Mouse (Mus musculus): ENCODE measurements at regions not wholly inside any gene's neighbourhood (a gene's known extent, or its start where the extent isn't known, plus 50 kb on each side); places are given as distances from the start of the nearest gene placed in this dataset.

GRCm38 (mm10) chr8:8044296-8044695 is 616.7 kb downstream of the Efnb2 start:
- H3K27me3 ChIP-seq (ENCODE audit: control insufficient read depth, insufficient read depth, insufficient read length) = no peaks in the 10 kb centered on the region
- H3K4me3 ChIP-seq (ENCODE audit: insufficient read depth, poor library complexity, severe bottlenecking) = no peak overlapping the region
- H3K79me3 ChIP-seq (ENCODE audit: low read depth) = no peaks in the 10 kb centered on the region
- H3ac ChIP-seq (ENCODE audit: control insufficient read depth, insufficient read length, low read depth) = no peak overlapping the region
- no peak for TF ChIP-seq USF1 (IDR thresholded peaks at IDR 0.05; ENCODE audit: low read depth)
- no peak for TF ChIP-seq MYOD1 (IDR thresholded peaks at IDR 0.05; ENCODE audit: control insufficient read depth, insufficient read length, low read depth)
- no peak for TF ChIP-seq CEBPB (IDR thresholded peaks at IDR 0.05; ENCODE audit: low read depth)
- TF ChIP-seq FOSL1 (IDR thresholded peaks at IDR 0.05; ENCODE audit: insufficient read depth, low read length, poor library complexity, severe bottlenecking) = no peak
- TF ChIP-seq CTCF (IDR thresholded peaks at IDR 0.05; ENCODE audit: control insufficient read depth, insufficient read depth, insufficient read length) = no peak
- TF ChIP-seq MAX (IDR thresholded peaks at IDR 0.05) = no peak
- no peak for TF ChIP-seq MYOG (IDR thresholded peaks at IDR 0.05; ENCODE audit: control insufficient read depth, extremely low read depth, insufficient read length)
- H3K79me2 ChIP-seq (ENCODE audit: control insufficient read depth, insufficient read depth) = no peaks in the 10 kb centered on the region
- no peaks in the 10 kb centered on the region for H3K36me3 ChIP-seq (ENCODE audit: control insufficient read depth, insufficient read depth)

GRCm38 (mm10) chr8:8037929-8038328 is 623.1 kb downstream of the Efnb2 start:
- Histone ChIP-seq H3K27me3 (ENCODE audit: control insufficient read depth, insufficient read depth, insufficient read length) (no peaks in the 10 kb centered on the region), H3K36me3 (ENCODE audit: control insufficient read depth, insufficient read depth) (no peaks in the 10 kb centered on the region), H3ac (ENCODE audit: control insufficient read depth, insufficient read length, low read depth) (no peak overlapping the region), H3K4me3 (ENCODE audit: insufficient read depth, poor library complexity, severe bottlenecking) (no peak overlapping the region), H3K79me3 (ENCODE audit: low read depth) (no peaks in the 10 kb centered on the region), H3K79me2 (ENCODE audit: control insufficient read depth, insufficient read depth) (no peaks in the 10 kb centered on the region)
- no peak for TF ChIP-seq FOSL1 (IDR thresholded peaks at IDR 0.05; ENCODE audit: insufficient read depth, low read length, poor library complexity, severe bottlenecking)
- no peak for TF ChIP-seq MYOG (IDR thresholded peaks at IDR 0.05; ENCODE audit: control insufficient read depth, extremely low read depth, insufficient read length)
- no peak for TF ChIP-seq MAX (IDR thresholded peaks at IDR 0.05)

- no peak overlapping the region for H3ac ChIP-seq (ENCODE audit: control insufficient read depth, insufficient read length, low read depth)
- no peaks in the 10 kb centered on the region for H3K27me3 ChIP-seq (ENCODE audit: control insufficient read depth, insufficient read depth, insufficient read length)
- no peaks in the 10 kb centered on the region for H3K36me3 ChIP-seq (ENCODE audit: control insufficient read depth, insufficient read depth)
- H3K4me3 ChIP-seq (ENCODE audit: insufficient read depth, poor library complexity, severe bottlenecking) = no peak overlapping the region
- no peaks in the 10 kb centered on the region for H3K79me2 ChIP-seq (ENCODE audit: control insufficient read depth, insufficient read depth)
- no peaks in the 10 kb centered on the region for H3K79me3 ChIP-seq (ENCODE audit: low read depth)
- TF ChIP-seq CTCF (IDR thresholded peaks at IDR 0.05; ENCODE audit: control insufficient read depth, insufficient read depth, insufficient read length) (no peak), MYOD1 (IDR thresholded peaks at IDR 0.05; ENCODE audit: control insufficient read depth, insufficient read length, low read depth) (no peak), MAX (IDR thresholded peaks at IDR 0.05) (no peak), USF1 (IDR thresholded peaks at IDR 0.05; ENCODE audit: low read depth) (no peak), MYOG (IDR thresholded peaks at IDR 0.05; ENCODE audit: control insufficient read depth, extremely low read depth, insufficient read length) (no peak), FOSL1 (IDR thresholded peaks at IDR 0.05; ENCODE audit: insufficient read depth, low read length, poor library complexity, severe bottlenecking) (no peak), CEBPB (IDR thresholded peaks at IDR 0.05; ENCODE audit: low read depth) (no peak)
These were observed 649.9 kb downstream of the Efnb2 start for GRCm38 (mm10) chr8:8011151-8011550.

GRCm38 (mm10) chr8:7994905-7995304 is 666.1 kb downstream of the Efnb2 start:
- no peaks in the 10 kb centered on the region for H3K36me3 ChIP-seq (ENCODE audit: control insufficient read depth, insufficient read depth)
- no peak overlapping the region for H3K4me3 ChIP-seq (ENCODE audit: insufficient read depth, poor library complexity, severe bottlenecking)
- H3K79me2 ChIP-seq (ENCODE audit: control insufficient read depth, insufficient read depth) = no peaks in the 10 kb centered on the region
- H3ac ChIP-seq (ENCODE audit: control insufficient read depth, insufficient read length, low read depth) = no peak overlapping the region
- no peaks in the 10 kb centered on the region for H3K79me3 ChIP-seq (ENCODE audit: low read depth)
- no peak for TF ChIP-seq USF1 (IDR thresholded peaks at IDR 0.05; ENCODE audit: low read depth)
- no peak for TF ChIP-seq MYOG (IDR thresholded peaks at IDR 0.05; ENCODE audit: control insufficient read depth, extremely low read depth, insufficient read length)
- no peak for TF ChIP-seq FOSL1 (IDR thresholded peaks at IDR 0.05; ENCODE audit: insufficient read depth, low read length, poor library complexity, severe bottlenecking)
- TF ChIP-seq CEBPB (IDR thresholded peaks at IDR 0.05; ENCODE audit: low read depth) = no peak
- TF ChIP-seq MYOD1 (IDR thresholded peaks at IDR 0.05; ENCODE audit: control insufficient read depth, insufficient read length, low read depth) = no peak
- TF ChIP-seq CTCF (IDR thresholded peaks at IDR 0.05; ENCODE audit: control insufficient read depth, insufficient read depth, insufficient read length) = no peak
- TF ChIP-seq MAX (IDR thresholded peaks at IDR 0.05) = no peak
- no peaks in the 10 kb centered on the region for H3K27me3 ChIP-seq (ENCODE audit: control insufficient read depth, insufficient read depth, insufficient read length)

GRCm38 (mm10) chr8:7988820-7989219 is 672.2 kb downstream of the Efnb2 start:
- Histone ChIP-seq H3K79me2 (ENCODE audit: control insufficient read depth, insufficient read depth) (no peaks in the 10 kb centered on the region), H3K4me3 (ENCODE audit: insufficient read depth, poor library complexity, severe bottlenecking) (no peak overlapping the region), H3K27me3 (ENCODE audit: control insufficient read depth, insufficient read depth, insufficient read length) (no peaks in the 10 kb centered on the region), H3K79me3 (ENCODE audit: low read depth) (no peaks in the 10 kb centered on the region), H3K36me3 (ENCODE audit: control insufficient read depth, insufficient read depth) (no peaks in the 10 kb centered on the region), H3ac (ENCODE audit: control insufficient read depth, insufficient read length, low read depth) (no peak overlapping the region)
- TF ChIP-seq CEBPB (IDR thresholded peaks at IDR 0.05; ENCODE audit: low read depth) (no peak), USF1 (IDR thresholded peaks at IDR 0.05; ENCODE audit: low read depth) (no peak), MYOD1 (IDR thresholded peaks at IDR 0.05; ENCODE audit: control insufficient read depth, insufficient read length, low read depth) (no peak), MYOG (IDR thresholded peaks at IDR 0.05; ENCODE audit: control insufficient read depth, extremely low read depth, insufficient read length) (no peak), FOSL1 (IDR thresholded peaks at IDR 0.05; ENCODE audit: insufficient read depth, low read length, poor library complexity, severe bottlenecking) (no peak), MAX (IDR thresholded peaks at IDR 0.05) (no peak), CTCF (IDR thresholded peaks at IDR 0.05; ENCODE audit: control insufficient read depth, insufficient read depth, insufficient read length) (no peak)

GRCm38 (mm10) chr8:7977020-7977419 is 684.0 kb downstream of the Efnb2 start:
- TF ChIP-seq CTCF (IDR thresholded peaks at IDR 0.05; ENCODE audit: control insufficient read depth, insufficient read depth, insufficient read length) = no peak
- no peak for TF ChIP-seq MYOG (IDR thresholded peaks at IDR 0.05; ENCODE audit: control insufficient read depth, extremely low read depth, insufficient read length)
- Histone ChIP-seq H3K36me3 (ENCODE audit: control insufficient read depth, insufficient read depth) (no peaks in the 10 kb centered on the region), H3K27me3 (ENCODE audit: control insufficient read depth, insufficient read depth, insufficient read length) (no peaks in the 10 kb centered on the region), H3K4me3 (ENCODE audit: insufficient read depth, poor library complexity, severe bottlenecking) (no peak overlapping the region), H3K79me3 (ENCODE audit: low read depth) (no peaks in the 10 kb centered on the region), H3K79me2 (ENCODE audit: control insufficient read depth, insufficient read depth) (no peaks in the 10 kb centered on the region), H3ac (ENCODE audit: control insufficient read depth, insufficient read length, low read depth) (no peak overlapping the region)

All from C2C12 (cell line).